Mouse (Mus musculus) C2C12 (cell line): ENCODE results near the gene Pcbd1.
"Not testable (repeated sequence)": the region's sequence is repeated elsewhere in the genome, so short reads cannot be mapped to it uniquely, and the experiment has no call there.

Experiments
- CTCF ChIP-seq: IDR thresholded peaks from one replicate; pipeline ENCODE4 v1.5.1; 2011; ENCODE audit not compliant: control insufficient read depth, insufficient read depth, insufficient read length
- MYOG ChIP-seq: IDR thresholded peaks from one replicate; pipeline ENCODE4 v1.6.1; 2011; ENCODE audit not compliant: control insufficient read depth, insufficient read length; ENCODE audit errors: extremely low read depth

GRCm38 (mm10) chr10:61121732-61122131 lies 32.6 kb downstream of the Pcbd1 start:
- TF ChIP-seq MYOG, CTCF: not testable (repeated sequence)
